Mouse (Mus musculus): ENCODE results near the gene Odf2. TPM values are rescaled to one million over a fixed set of nuclear protein-coding genes. Genes with fewer than 3 reads are reported as not detected.

Gene Odf2
- 13.7 and 24.7 TPM in 2 replicates for polyA plus RNA-seq (2012; ENCODE audit: low replicate concordance)

GRCm38 (mm10) chr2:29889066-29889944 lies at the start of gene Odf2:
TSS of gene Odf2 (plus strand) at chr2:29889221.

DNA sequence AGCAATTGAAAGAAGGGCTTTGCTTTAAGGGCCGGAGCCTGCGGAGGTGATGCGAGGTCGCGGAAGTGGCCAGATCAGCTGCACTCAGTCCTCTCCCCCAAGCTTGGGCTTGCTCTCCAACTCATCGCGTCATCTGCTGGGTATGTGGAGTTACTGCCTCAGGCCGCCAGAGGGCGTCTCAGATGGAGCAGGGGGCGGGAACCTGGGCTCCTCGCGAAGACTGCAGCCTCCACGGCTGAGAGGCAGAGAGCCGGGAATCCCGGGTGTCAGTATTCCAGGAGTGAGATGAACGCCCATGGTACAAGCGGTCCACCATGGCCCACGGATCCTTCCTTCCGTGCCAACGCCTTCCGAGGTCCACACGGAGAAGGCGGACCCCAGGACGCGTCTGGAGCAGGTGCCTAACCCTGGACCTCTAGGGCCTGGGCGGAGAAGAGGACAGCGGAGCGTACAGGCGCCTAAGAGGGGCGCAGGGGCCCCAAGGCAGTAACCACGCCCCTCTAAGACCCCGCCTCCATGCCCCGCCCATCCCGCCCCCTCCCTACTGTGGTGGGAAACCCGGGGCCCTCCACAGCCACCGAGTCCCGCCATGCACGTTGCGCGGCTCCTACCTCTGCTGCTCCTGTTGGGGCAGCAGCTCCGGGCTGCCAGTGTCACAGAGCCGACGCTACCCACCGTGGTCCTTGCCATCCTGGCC lies 19.9 kb upstream of the Odf2 start, which contains the start of gene Cercam:
Gene Cercam, plus strand, starts transcription at position 216 of the 697 bp plus-strand sequence.

GRCm38 (mm10) chr2:29934906-29935599 lies 46.0 kb downstream of the Odf2 start, which contains the start of gene Gle1:
TSS of gene Gle1 (plus strand) at chr2:29935426.

GRCm38 (mm10) chr2:29965250-29965843 lies 76.3 kb downstream of the Odf2 start, which contains the start of gene Sptan1:
TSS of gene Sptan1 (plus strand) at chr2:29965560.

Other genes with a start within 250 kb of the Odf2 start
- gene Gm13420, start 137.5 kb upstream of the Odf2 start, polyA plus RNA-seq (2012; ENCODE audit: low replicate concordance) = not detected in 2 replicates
- gene Gm13547, start 129.9 kb upstream of the Odf2 start, polyA plus RNA-seq (2012; ENCODE audit: low replicate concordance) = not detected in 2 replicates
- 225 and 252 TPM in 2 replicates for gene Coq4, start 101.7 kb upstream of the Odf2 start, polyA plus RNA-seq (2012; ENCODE audit: low replicate concordance)
- gene Trub2, start 100.7 kb upstream of the Odf2 start, polyA plus RNA-seq (2012; ENCODE audit: low replicate concordance) = 6.8 and 10.6 TPM in 2 replicates
- gene Slc27a4, start 86.6 kb upstream of the Odf2 start, polyA plus RNA-seq (2012; ENCODE audit: low replicate concordance) = 4.4 and 9.2 TPM in 2 replicates
- 39.2 and 138 TPM in 2 replicates for gene Urm1, start 69.1 kb upstream of the Odf2 start, polyA plus RNA-seq (2012; ENCODE audit: low replicate concordance)
- gene Cercam, start 20.1 kb upstream of the Odf2 start, polyA plus RNA-seq (2012; ENCODE audit: low replicate concordance) = 28.2 and 106 TPM in 2 replicates
- gene Gle1, start 46.2 kb downstream of the Odf2 start, polyA plus RNA-seq (2012; ENCODE audit: low replicate concordance) = 34.6 and 62.6 TPM in 2 replicates
- 7.5 and 9.6 TPM in 2 replicates for gene Sptan1, start 76.3 kb downstream of the Odf2 start, polyA plus RNA-seq (2012; ENCODE audit: low replicate concordance)
- 15.7 and 34.5 TPM in 2 replicates for gene Wdr34, start 159.7 kb downstream of the Odf2 start, polyA plus RNA-seq (2012; ENCODE audit: low replicate concordance)
- 296 and 346 TPM in 2 replicates for gene Set, start 168.2 kb downstream of the Odf2 start, polyA plus RNA-seq (2012; ENCODE audit: low replicate concordance)
- gene Pkn3, start 188.5 kb downstream of the Odf2 start, polyA plus RNA-seq (2012; ENCODE audit: low replicate concordance) = 6.7 and 9.1 TPM in 2 replicates
- gene Zdhhc12, start 204.4 kb downstream of the Odf2 start, polyA plus RNA-seq (2012; ENCODE audit: low replicate concordance) = 14.6 and 43.7 TPM in 2 replicates
- gene Zer1, start 235.4 kb downstream of the Odf2 start, polyA plus RNA-seq (2012; ENCODE audit: low replicate concordance) = 7.1 and 21.2 TPM in 2 replicates
- gene Tbc1d13, start 244.5 kb downstream of the Odf2 start, polyA plus RNA-seq (2012; ENCODE audit: low replicate concordance) = 17.0 and 31.5 TPM in 2 replicates